In the genomic region with DNA sequence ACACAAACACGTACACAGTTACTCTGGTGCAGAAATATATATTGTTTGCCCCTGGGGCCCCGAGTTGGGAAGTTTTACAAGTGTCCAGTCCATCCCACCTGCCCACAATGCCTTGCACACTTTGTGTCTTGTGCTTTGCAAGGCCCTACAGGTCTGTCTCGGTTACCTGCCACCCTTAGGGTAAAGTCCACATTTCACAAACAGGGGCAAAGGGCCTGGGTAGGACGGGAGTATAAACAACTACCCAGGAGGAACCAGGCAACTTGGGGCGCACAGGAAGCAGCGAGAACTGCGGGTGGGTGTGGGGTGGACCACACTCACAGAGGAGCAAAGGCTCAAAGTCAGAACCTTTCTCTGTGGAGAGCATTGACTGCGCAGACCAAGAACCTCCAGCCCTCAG, we compare ENCODE assay signal across 11 mouse cellular contexts. TPM values are rescaled to one million over a fixed set of nuclear protein-coding genes. Genes with fewer than 3 reads are reported as not detected.
DNase-seq lines count a peak whose midpoint lies in the region; ATAC-seq and TF ChIP-seq lines count a peak whose summit lies in the region.
"Had no signal": no experiment of that assay in that cellular context is flagged by ENCODE, and none has a peak within 500 bp of the region (broad histone marks: within the 10 kb centered on the region; RNA-seq: fewer than 3 reads in every experiment).

No protein-coding gene starts in this region.

- H3K27ac ChIP-seq in lung, postnatal 0 days (ENCODE audit: low read length), result peak overlapping the region; percentile 97
- peak overlapping the region; percentile 84 for H3K27ac ChIP-seq in kidney, adult 2 months (ENCODE audit: insufficient read depth, low read depth, low read length)
- H3K27ac ChIP-seq in liver, embryonic 12.5 days, result no peak overlapping the region
- H3K27ac ChIP-seq: midbrain, embryonic 12.5 days had no signal

- ATAC-seq in lung, postnatal 0 days, result no peak
- no peak for ATAC-seq in liver, embryonic 12.5 days
- ATAC-seq in cerebellum, adult (ENCODE audit: insufficient number of reproducible peaks, low FRiP score, low TSS enrichment), result no peak
- ATAC-seq: forebrain, embryonic 16.5 days had no signal

- peak overlapping the region; percentile 98 for H3K4me2 ChIP-seq in lung, postnatal 0 days (replicated peaks; ENCODE audit: low read depth, low read length)
- H3K4me2 ChIP-seq in liver, embryonic 12.5 days, result peak overlapping the region; percentile 98
- H3K4me2 ChIP-seq: midbrain, embryonic 12.5 days had no signal

- 0 out of 2 replicates have a peak overlapping the region, but pooled peaks have one; percentile 23 for H3K9ac ChIP-seq in lung, postnatal 0 days (replicated peaks; ENCODE audit: low read depth)
- H3K9ac ChIP-seq in liver, embryonic 12.5 days, result no peak overlapping the region
- H3K9ac ChIP-seq: midbrain, embryonic 12.5 days had no signal

- no peak for TF ChIP-seq CTCF in lung, postnatal 0 days (IDR thresholded peaks at IDR 0.05)
- 0 out of 2 replicates have a peak, but pooled peaks have one; percentile 16 for TF ChIP-seq CTCF in kidney, adult 2 months (conservative IDR thresholded peaks at IDR 0.05; ENCODE audit: insufficient read depth, insufficient read length, low read depth, low read length)

- no peak for TF ChIP-seq POLR2A in kidney, adult 2 months (IDR thresholded peaks at IDR 0.05; ENCODE audit: low read depth, low read length)

- H3K4me1 ChIP-seq in lung, postnatal 0 days (ENCODE audit: insufficient read depth, low read depth, low read length), result no peaks in the 10 kb centered on the region
- H3K4me1 ChIP-seq in kidney, adult 2 months (ENCODE audit: control insufficient read depth, insufficient read depth, low read length), result peaks cover 19% of the 10 kb centered on the region
- H3K4me1 ChIP-seq in liver, embryonic 12.5 days, result peaks cover 44% of the 10 kb centered on the region

- no peak for TF ChIP-seq EP300 in lung, postnatal 0 days (IDR thresholded peaks at IDR 0.05)

- H3K9me3 ChIP-seq in lung, postnatal 0 days (ENCODE audit: low read length), result no peaks in the 10 kb centered on the region
- no peaks in the 10 kb centered on the region for H3K9me3 ChIP-seq in liver, embryonic 12.5 days (replicated peaks)
- H3K9me3 ChIP-seq: midbrain, embryonic 12.5 days had no signal

- 34% methylated on average over 8 of the region's 8 CpGs for WGBS in lung, postnatal 0 days
- WGBS in kidney, adult 2 months, result 35% methylated on average over 8 of the region's 8 CpGs
- WGBS in liver, embryonic 12.5 days (ENCODE audit: insufficient replicate concordance), result 43% methylated on average over 8 of the region's 8 CpGs

- H3K27me3 ChIP-seq in lung, postnatal 0 days (replicated peaks; ENCODE audit: insufficient read depth, low read length), result no peaks in the 10 kb centered on the region; the same call in 1 of the 2 replicates
- H3K27me3 ChIP-seq in kidney, adult 2 months (replicated peaks; ENCODE audit: control insufficient read depth, insufficient read depth, low read length), result no peaks in the 10 kb centered on the region
- peaks cover 88% of the 10 kb centered on the region for H3K27me3 ChIP-seq in liver, embryonic 12.5 days (replicated peaks)

- no peak for DNase-seq in lung, postnatal 0 days (ENCODE audit: low spot score)
- DNase-seq in lung, postnatal 10 days, result no peak
- peak; percentile 92 for DNase-seq in kidney, adult 2 months
- peak; percentile 16 to 33 for DNase-seq in thymus, postnatal 36 days
- no peak for DNase-seq in adrenal gland, adult (ENCODE audit: inconsistent age in 2 of 2, low spot score in 1 of 2)
- DNase-seq in cerebellum, adult 8-10 months, result no peak
- DNase-seq: spleen, adult 18-20 months had no signal

- H3K36me3 ChIP-seq in lung, postnatal 0 days (ENCODE audit: insufficient read depth, low read length), result no peaks in the 10 kb centered on the region
- H3K36me3 ChIP-seq in kidney, adult 2 months (ENCODE audit: control insufficient read depth, insufficient read depth, low read length), result no peaks in the 10 kb centered on the region; the same call in 1 of the 2 replicates
- H3K36me3 ChIP-seq in liver, embryonic 12.5 days, result no peaks in the 10 kb centered on the region
- H3K36me3 ChIP-seq: midbrain, embryonic 12.5 days had no signal

- peak overlapping the region; percentile 63 for H3K4me3 ChIP-seq in lung, postnatal 0 days (ENCODE audit: low read depth, low read length)
- H3K4me3 ChIP-seq in kidney, adult 2 months (ENCODE audit: insufficient read depth, low read depth, low read length), result peak overlapping the region; percentile 93
- no peak overlapping the region for H3K4me3 ChIP-seq in liver, embryonic 12.5 days
- H3K4me3 ChIP-seq: midbrain, embryonic 12.5 days had no signal

RNA-seq across cellular contexts. Expression of gene Erbb3, which starts 1.8 kb away (rescaled TPM):
- 21.4 and 22.6 TPM in 2 replicates for polyA plus RNA-seq in lung, postnatal 0 days (2015; fragmentation: Nextera tagmentation; extraction: Ambion mirVana)
- 26.9 and 30.2 TPM in 2 replicates for polyA plus RNA-seq in kidney, adult 2 months (2012; rRNA removed)
- 1.8 TPM in 2 replicates for polyA plus RNA-seq in liver, embryonic 12.5 days (2016; fragmentation: Nextera tagmentation; extraction: Ambion mirVana)

RNA-seq across cellular contexts. Expression of gene Pa2g4, which starts 21.9 kb away (rescaled TPM):
- 64.2 and 66.5 TPM in 2 replicates for polyA plus RNA-seq in lung, postnatal 0 days (2015; fragmentation: Nextera tagmentation; extraction: Ambion mirVana)
- polyA plus RNA-seq in kidney, adult 2 months (2012; rRNA removed), result 18.5 and 25.1 TPM in 2 replicates
- polyA plus RNA-seq in liver, embryonic 12.5 days (2016; fragmentation: Nextera tagmentation; extraction: Ambion mirVana), result 233 and 242 TPM in 2 replicates

RNA-seq across cellular contexts. Expression of gene Rpl41, which starts 38.6 kb away (rescaled TPM):
- polyA plus RNA-seq in lung, postnatal 0 days (2015; fragmentation: Nextera tagmentation; extraction: Ambion mirVana), result 2,921 and 3,267 TPM in 2 replicates
- polyA plus RNA-seq in kidney, adult 2 months (2012; rRNA removed), result 1,799 and 2,275 TPM in 2 replicates
- 2,924 and 3,037 TPM in 2 replicates for polyA plus RNA-seq in liver, embryonic 12.5 days (2016; fragmentation: Nextera tagmentation; extraction: Ambion mirVana)

RNA-seq across cellular contexts. Expression of gene Rps26, which starts 38.9 kb away (rescaled TPM):
- polyA plus RNA-seq in lung, postnatal 0 days (2015; fragmentation: Nextera tagmentation; extraction: Ambion mirVana), result 459 and 465 TPM in 2 replicates
- 520 and 798 TPM in 2 replicates for polyA plus RNA-seq in kidney, adult 2 months (2012; rRNA removed)
- polyA plus RNA-seq in liver, embryonic 12.5 days (2016; fragmentation: Nextera tagmentation; extraction: Ambion mirVana), result 555 and 561 TPM in 2 replicates

RNA-seq across cellular contexts. Expression of gene Zc3h10, which starts 40.1 kb away (rescaled TPM):
- 13.6 and 15.3 TPM in 2 replicates for polyA plus RNA-seq in lung, postnatal 0 days (2015; fragmentation: Nextera tagmentation; extraction: Ambion mirVana)
- 10.0 and 11.3 TPM in 2 replicates for polyA plus RNA-seq in kidney, adult 2 months (2012; rRNA removed)
- 7.7 and 8.1 TPM in 2 replicates for polyA plus RNA-seq in liver, embryonic 12.5 days (2016; fragmentation: Nextera tagmentation; extraction: Ambion mirVana)

Comparison
In these comparisons a context has a peak if more than half of its experiments do, and no peak if none do; other contexts are left out.
1. DNase-seq: peak in kidney, adult 2 months (single experiment) and thymus, postnatal 36 days (2 of 2); none in lung, postnatal 0 days (single experiment), lung, postnatal 10 days (single experiment), adrenal gland, adult (0 of 2) and cerebellum, adult 8-10 months (single experiment).